Mouse (Mus musculus) erythroblast, embryonic 14.5 days (primary cell): ENCODE data around the gene Spdye4b.

Source experiments
- GATA1 ChIP-seq: IDR thresholded peaks from 2 replicates; pipeline ENCODE4 v1.6.1; 2012; ENCODE audit warnings: low read length, inconsistent platforms, mixed read lengths
- TAL1 ChIP-seq: IDR thresholded peaks from 3 replicates; pipeline ENCODE4 v1.6.1; 2012; ENCODE audit warnings: low read length, inconsistent platforms, mixed read lengths

DNA sequence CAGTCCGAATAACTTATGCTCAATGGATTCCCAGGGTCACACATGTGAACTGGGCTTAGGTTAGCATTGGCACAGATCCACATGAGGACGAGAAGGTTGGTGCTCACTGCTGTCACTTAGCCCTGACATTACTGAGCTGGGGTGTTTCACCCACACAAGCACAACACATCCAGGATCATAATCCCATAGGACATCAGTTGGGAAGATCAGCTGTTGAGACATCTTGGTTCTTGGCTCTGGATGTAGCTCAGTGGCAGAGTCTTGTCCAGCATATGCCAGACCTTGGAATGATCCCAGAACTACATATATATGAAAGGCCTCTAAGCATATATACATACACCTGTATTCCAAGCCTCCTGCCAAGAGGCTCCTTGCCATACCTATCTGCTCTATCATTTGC is 14.3 kb downstream of the Spdye4b start:
- TF ChIP-seq TAL1 = no peak
- no peak for TF ChIP-seq GATA1
